Mouse (Mus musculus): ENCODE results near the gene Sdc4.

Sdc4 gene

GRCm38 (mm10) chr2:164443460-164444000, at the start of gene Sdc4:
Gene Sdc4 (minus strand): TSS chr2:164443887.
- DNase-seq (ENCODE audit: low read depth), result no peak

DNA sequence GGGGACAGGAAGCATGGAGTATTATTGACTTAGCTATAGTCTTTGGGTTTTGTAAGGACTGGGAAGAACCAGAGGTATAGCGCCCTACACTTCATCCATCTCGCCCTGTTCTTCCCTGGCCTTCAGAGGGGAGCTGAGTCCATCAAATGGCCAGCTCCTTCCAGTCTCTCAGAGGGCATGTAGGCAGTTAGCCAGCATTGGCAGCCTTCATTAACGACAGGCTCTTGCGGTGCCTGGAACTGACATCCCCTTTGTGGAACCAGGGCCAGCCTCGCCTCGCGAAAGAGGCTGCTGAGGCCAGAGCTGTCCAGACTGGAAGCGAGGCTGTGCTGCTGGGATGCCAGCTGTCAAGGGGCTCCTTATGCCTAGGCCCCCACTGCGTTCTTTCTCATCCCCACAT, 44.1 kb upstream of the Sdc4 start:
- DNase-seq (ENCODE audit: low read depth), result no peak

GRCm38 (mm10) chr2:164487115-164487527, 43.4 kb upstream of the Sdc4 start:
- no peak for DNase-seq (ENCODE audit: low read depth)

GRCm38 (mm10) chr2:164486258-164487114, 42.8 kb upstream of the Sdc4 start:
- no peak for DNase-seq (ENCODE audit: low read depth)

DNA sequence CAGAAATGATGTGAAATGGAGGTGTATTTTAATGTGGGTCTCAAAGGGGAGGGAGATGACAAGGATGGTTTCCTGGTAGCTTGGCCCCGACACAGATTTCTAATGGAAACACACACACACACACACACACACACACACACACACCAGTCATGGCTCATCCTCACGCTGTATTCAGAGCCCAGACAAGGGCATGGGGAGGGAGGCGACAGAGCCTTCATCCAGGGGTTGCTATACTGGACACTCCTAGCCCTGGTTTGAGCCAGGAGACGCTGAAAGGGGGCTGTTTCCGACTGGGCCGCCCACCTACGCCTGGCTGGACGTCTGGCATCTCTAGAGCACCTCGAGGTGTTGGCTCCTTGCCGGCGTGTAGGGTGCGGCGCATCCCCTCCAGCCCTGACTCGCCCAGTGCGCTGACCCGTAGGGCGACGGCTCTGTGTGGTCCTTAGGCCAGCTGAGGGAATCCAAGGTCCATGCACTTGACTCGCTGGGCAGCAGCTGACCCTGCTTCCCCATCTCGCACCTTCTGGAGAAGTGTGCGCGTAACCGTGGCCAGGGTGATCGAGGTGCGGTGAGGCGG, 42.1 kb upstream of the Sdc4 start, which contains the start of gene Dbndd2:
TSS of gene Dbndd2 (plus strand) at position 426 of the 577 bp plus-strand sequence.
- no peak for DNase-seq (ENCODE audit: low read depth)

DNA sequence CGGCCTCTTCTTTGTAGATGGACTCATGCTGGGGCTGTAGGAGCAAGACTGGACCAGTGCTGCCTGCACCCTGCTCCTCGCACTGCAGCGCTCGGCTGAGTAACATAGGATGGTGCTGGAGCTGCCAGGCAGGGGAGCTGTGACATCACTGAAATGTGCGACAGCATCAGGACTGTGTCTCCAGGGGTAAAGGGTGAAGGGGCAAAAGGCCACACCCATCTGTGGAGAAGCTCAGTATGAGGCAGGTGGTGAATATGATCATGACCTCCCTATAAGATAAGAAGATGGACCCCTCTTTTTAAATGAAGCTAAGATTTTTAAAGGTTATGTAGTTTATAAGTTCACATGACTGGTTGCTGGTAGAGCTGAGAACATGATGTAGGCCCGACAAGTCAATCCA, 29.9 kb upstream of the Sdc4 start, which contains the start of gene Trp53tg5:
TSS of gene Trp53tg5 (minus strand) at position 101 of the 400 bp plus-strand sequence.
- no peak for DNase-seq (ENCODE audit: low read depth)

GRCm38 (mm10) chr2:164470254-164470653, 26.6 kb upstream of the Sdc4 start:
- DNase-seq (ENCODE audit: low read depth), result peak; percentile 79

DNA sequence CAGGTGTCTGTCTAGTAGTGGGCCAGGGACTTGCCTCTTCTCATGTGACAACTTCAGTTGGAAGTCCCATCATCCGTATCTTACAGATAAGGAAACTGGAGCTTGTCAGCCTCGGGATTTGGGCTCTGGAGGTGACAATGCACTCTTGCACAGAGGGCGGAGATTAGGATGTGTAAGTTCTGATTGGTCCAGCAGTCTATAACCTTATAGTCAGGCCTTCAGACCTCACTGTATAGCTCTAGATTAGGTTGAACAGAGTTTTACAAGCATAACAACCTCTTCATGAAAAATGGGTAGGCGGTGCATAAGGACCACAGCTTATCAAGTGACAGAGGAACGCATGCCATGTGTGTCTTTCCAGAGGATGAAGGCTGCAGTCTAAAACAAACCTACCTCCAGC, 23.1 kb upstream of the Sdc4 start:
- no peak for DNase-seq (ENCODE audit: low read depth)

GRCm38 (mm10) chr2:164465161-164465560, 21.5 kb upstream of the Sdc4 start:
- DNase-seq (ENCODE audit: low read depth), result no peak

DNA sequence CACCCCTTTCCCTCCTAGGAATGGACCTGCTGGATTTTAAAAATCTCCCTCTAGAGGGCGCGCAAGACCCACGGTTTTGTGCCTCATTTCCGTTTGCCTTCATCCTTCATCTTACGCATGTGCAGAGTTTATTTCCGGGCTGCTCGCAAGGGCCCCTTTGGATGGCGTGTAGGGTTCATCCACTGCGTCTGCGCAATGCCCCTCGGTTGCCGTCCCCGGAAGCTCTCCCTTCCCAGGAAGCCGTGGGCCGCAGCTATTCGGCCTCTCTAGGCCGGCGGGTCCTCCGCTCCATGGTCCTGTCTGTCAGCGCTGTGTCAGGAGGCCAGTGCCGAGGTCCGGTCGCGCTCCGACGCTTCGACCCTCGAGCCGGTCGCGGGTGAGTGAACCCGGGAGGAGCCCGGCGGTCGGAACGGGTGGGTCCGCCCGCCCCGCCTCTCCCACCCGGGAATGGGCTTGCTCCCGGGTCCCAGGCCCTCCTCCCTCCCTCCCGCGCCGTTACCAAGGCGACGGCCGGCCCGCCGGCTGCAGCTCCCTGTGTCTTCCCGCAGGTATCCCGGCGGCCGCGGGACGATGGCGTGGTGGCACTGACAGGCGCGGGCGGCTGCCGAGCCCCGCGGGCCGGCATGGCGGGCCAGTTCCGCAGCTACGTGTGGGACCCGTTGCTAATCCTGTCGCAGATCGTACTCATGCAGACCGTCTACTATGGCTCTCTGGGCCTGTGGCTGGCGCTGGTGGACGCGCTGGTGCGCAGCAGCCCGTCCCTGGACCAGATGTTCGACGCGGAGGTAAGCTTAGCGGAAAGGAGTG, 17.3 kb upstream of the Sdc4 start, which contains the start of gene Gm20458:
TSS of gene Gm20458 (plus strand) at position 223 of the 807 bp plus-strand sequence.
- peak; percentile 98 for DNase-seq (ENCODE audit: low read depth)

DNA sequence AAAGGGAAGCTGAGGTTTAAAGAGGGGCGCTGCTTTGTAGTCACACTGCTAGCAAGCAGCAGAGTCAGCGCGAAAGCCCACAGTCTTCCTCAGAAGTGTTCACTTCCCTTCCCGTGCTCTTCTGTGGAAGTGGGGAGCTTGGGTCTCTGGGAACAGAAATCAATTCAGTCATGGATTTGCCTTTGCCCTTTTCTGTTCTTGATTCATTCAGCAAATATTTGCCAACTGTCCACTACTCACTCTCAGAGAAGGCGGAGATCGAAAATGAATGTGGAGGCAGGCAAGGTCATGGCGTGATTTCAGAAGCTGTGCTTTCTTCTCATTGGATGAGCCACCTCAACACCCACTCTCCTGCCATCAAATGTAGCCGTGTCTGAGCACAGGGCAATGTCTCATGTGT, 14.8 kb upstream of the Sdc4 start:
- no peak for DNase-seq (ENCODE audit: low read depth)

GRCm38 (mm10) chr2:164457942-164458341, 14.3 kb upstream of the Sdc4 start:
- no peak for DNase-seq (ENCODE audit: low read depth)

DNA sequence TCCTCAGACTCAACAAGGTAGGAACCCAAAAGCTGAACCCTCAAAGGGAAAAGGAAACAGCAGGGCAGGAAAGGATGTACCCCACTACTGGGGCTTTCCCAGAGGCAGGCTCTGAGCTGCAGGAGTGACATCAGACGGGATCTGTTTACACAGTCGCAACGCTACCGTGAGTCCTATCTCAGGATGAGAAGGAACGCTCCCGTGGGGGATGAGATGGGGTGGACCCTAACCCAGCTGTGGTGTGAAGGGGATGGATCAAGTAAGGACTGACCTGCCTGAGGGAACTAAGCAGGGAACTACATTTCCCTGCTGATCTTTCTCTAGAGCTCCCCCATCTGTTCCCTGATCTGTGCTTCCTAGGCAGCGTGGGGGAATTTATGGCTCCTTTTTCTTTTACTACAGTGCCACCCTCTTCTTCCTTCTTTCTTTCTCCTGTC, 13.2 kb upstream of the Sdc4 start, which contains the start of gene Sys1:
TSS of gene Sys1 (plus strand) at position 101 of the 437 bp plus-strand sequence.
- no peak for DNase-seq (ENCODE audit: low read depth)

DNA sequence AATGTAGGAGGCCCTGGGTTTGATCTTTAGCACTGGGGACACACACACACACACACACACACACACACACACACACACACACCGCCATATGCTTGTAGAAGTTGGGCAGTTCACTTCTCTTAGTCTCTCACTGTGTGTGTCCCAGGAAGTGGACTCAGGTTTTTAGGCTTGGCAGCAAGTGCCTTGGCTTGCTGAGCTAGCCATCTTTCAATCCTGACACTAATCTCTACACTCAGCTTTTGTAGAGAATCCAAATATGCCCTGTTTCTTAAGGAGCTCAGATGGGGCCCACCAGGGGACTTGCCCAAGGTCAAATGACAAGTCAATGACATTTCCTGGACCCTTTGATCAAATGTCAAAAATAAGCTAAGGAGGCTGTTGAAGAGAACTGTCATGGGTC, 12.7 kb upstream of the Sdc4 start:
- DNase-seq (ENCODE audit: low read depth), result no peak

DNA sequence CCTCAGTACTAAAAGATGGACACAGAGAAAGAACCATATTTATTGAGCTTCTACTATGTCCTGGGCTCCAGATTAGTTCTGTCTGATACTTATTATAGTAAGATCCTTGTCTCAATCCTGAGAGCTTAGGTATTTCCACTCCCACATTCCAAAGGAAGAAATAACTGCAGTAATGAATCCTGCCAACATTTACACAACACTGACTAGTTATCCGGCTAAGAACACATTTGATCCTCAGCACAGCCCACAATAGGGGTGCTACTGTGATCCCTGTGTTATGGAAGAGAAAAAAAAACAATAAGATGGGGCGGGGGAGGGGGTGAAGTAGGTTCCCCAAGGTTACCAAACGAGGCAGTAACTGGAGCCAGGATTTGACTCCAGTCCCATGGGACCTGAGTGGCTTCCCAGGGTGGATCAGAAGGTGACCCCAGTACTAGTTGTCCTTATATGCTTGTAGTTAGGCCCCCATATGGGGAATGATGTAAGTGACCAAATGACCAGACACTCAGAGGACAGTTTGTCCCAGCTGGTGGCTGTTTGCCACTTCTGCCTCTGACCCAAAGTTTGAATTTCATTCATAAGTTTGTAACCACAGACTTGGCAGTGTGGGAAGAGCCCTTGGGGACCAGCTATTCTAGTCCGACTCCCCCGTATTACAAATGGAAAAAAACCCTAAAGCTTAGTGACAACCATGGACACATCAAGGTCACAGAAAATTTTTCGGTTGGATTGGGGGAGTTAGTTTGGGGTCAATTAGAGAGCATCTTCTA, 11.9 kb upstream of the Sdc4 start:
- DNase-seq (ENCODE audit: low read depth), result peak; percentile 31

DNA sequence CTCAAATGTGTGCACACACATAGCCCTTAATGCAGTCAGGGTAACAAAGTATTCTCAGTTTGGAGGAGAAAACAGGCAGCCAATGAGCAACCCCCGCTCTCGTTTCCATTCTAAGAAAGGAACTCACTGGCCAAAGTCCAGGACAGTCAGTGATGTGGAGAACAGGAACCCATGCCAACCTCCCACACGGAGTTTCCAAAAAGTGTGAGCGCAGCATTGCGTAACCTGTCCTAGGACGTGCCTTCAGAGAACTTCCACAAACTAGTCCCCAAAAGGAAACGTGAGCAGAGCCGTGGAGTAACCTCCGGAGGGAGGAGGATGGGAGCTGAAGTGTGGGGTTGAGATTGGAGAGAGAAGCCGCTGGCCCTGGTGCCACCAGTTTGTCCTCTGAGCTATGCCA, 11.2 kb upstream of the Sdc4 start:
- DNase-seq (ENCODE audit: low read depth), result peak; percentile 15

DNA sequence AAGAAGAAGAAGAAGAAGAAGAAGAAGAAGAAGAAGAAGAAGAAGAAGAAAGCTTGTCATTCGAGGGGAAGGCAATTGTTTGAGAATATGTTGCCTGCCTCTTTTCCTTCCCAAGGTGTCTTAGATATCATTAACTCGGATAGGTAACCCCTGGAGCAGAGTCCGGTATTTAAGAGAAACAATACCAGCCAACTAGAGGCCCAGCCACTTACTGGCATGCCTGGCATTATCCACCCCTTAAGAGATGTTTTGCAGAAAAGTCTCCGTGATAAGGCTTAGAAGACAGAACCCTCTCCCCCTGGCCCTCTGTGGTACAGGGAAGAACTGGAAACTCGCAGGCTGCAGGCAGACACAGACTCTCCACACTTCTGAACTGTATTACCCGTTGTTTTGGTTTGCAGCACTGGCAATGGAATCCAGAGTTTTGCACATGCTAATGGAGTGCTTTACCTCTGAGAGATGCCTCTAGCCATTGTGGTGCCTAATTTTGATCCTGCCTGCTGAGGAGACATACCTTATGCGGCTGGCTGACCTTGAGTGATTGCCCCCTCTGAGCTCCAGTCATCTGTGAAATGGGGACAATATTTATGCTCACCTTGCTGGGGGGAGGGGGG, 10.3 kb upstream of the Sdc4 start:
- DNase-seq (ENCODE audit: low read depth), result no peak

DNA sequence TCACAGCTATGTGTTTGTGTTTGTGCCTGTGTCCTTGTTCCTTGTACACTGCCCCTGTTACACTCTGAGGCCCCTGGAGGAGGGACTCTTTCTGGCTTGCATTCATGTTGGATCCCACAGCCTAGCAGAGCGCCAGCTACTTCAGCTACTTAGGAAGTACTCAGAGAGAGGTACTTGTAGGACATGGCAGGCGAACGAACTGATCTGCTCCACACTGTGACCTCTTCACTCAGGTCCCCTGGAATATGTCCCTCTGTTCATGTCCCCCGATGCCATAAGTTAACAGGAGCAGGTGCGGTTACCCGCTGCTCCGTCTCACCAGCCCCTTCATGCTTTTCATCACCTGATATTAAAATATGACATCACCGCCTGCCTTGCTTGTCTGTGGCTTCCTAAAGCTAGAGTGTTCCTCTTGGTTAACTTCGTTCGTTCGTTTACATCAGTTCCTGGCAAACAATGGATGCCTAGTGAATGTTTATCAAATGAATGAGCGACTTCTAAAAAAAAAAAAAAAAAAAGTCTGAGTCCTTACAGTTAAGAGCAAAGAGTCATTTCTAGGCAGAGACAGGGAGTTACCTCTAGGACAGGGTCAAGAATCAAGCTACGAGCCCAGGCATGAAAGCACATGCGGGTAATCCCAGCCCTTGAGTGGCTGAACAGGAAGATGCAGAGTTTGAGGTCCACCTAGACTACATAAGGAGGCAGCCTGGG, 9.5 kb upstream of the Sdc4 start:
- no peak for DNase-seq (ENCODE audit: low read depth)

- no peak for DNase-seq (ENCODE audit: low read depth)
These were observed 8.5 kb upstream of the Sdc4 start for GRCm38 (mm10) chr2:164452000-164452676.

Data from 416B (cell line).